Mouse (Mus musculus): ENCODE data around the gene Ripk1. TPM values are rescaled to one million over a fixed set of nuclear protein-coding genes. Genes with fewer than 3 reads are reported as not detected.
A peak's percentile ranks its signal among the peaks of the same experiment; 100 is the strongest.

Gene Ripk1
- 1 to 10 TPM; 6.0 to 7.6 TPM for total RNA-seq (2021)

DNA sequence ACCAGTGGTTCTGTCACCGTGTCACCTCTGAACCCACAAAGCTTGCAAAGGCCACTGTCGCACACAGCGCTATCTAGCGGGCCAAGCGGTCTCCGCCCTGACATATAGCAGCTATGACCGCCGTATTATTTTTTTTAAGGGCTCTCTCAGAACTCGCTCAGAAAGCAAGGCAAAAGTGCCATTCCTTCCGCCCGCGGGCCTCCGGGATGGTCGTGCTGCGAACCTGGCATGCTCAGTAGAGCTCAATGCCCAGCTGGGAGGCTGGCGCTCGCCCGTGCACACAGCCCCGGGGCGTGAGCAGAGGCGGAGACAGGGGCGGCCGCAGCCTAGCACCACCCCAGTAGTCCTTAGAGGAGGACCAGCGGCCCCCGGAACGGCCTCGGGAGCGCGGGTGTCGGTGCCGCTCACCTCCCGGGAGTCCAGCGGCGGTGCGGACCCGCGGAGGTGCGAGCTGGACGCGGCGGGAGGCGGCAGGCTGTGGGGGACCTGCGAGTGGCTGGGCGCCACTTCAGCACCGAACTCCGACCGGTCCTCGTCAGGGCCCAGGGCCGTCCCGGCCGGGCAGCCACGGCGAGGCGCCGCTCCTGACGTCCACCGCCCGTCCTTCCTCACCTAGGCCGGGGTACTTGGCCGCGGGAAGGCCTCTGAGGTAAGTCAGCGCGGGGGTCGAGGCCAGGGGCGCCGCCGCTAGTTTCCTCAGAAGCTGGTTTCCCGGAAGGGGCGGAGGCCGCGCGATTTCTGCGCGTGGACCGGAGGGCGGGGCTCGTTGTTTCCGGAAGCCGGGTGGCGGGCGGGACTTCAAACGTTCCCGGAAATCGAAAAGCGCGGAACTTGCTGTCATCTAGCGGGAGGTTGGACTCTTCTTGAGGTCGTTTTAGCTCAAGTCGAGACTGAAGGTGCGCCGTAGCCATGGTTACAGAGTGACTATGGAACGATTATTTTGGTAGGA, at the start of gene Ripk1, which contains the start of gene Serpinb6a:
Gene Ripk1 (plus strand): TSS at position 306 of the 949 bp plus-strand sequence.
Gene Serpinb6a (minus strand): TSS at position 737 of the 949 bp plus-strand sequence.
- peak; percentile 89 to 91 for DNase-seq

DNA sequence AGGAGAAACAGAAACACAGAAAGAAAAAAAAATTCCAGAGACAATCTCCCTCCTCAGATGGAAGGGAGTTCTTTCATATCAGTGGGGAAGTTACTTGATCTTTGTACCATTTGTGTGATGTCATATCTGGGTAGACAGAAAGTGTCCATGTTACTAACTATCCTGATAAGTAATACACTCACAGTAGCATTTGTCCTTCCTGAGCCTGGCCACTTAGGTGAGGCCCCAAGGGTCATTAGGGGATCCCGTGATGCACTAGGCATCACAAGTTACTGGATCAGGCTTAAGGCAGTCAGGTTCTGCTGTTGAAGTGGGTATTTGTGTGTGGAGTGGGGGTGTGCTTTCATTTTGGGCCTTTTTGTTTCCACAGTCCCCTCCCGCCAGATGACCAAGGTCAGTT, 49.2 kb upstream of the Ripk1 start:
- no peak for DNase-seq

DNA sequence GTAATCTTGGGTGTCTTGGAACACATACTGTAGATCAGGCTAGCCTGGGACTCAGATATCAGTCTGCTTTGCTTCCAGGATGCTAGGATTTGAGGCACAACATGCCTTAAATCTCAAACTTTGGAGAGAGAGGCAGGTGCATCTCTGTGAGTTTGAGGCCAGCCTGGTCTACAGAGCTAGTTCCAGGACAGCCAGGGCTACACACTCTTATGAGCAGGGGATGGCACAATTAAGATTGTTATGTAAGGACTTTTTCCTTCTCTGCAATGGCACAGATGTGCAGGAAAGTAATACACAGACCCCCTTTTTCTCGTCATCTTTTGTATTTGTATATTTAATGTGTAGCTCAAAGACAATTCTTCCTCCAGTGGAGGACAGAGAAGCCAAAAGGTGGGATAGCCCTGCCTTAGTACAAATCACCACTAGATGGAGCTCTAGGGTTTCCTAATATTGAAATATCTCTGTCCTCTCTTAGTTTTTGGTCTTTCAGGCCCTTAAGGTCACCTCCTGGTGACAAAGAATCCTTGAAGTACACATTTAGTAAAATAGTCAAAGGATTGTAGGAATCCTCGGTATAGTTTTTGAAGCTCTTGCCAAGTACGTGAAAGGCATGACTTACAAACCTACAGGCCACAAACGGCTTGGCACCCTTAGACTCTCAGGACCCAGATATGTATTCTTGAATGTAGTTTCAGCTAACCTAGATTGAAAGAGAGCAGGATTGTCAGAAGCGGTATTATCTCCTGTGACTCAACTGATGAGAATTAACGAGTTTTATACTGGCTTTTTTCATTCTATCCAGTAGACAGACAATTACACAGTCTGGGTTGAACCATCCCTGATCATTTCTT, 45.4 kb upstream of the Ripk1 start:
- DNase-seq = no peak

DNA sequence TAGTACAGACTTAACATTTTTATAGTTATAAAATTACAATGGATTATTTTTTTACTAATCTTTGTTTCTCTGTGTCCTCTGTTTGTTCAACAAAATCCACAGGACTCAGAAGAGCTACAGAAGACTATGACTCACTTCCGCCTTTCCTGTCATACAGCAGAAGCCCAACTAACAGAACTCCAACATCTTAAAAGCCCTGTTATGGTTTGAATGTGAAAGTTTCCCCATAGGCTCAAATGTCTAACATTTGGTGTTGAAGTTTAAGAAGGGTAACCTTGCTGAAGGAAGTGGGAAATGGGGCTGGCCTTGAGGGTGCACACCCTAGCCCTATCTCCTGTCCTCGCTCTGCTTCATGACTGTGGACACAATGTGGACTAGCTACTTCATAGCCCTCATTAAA, 42.4 kb upstream of the Ripk1 start:
- no peak for DNase-seq

DNA sequence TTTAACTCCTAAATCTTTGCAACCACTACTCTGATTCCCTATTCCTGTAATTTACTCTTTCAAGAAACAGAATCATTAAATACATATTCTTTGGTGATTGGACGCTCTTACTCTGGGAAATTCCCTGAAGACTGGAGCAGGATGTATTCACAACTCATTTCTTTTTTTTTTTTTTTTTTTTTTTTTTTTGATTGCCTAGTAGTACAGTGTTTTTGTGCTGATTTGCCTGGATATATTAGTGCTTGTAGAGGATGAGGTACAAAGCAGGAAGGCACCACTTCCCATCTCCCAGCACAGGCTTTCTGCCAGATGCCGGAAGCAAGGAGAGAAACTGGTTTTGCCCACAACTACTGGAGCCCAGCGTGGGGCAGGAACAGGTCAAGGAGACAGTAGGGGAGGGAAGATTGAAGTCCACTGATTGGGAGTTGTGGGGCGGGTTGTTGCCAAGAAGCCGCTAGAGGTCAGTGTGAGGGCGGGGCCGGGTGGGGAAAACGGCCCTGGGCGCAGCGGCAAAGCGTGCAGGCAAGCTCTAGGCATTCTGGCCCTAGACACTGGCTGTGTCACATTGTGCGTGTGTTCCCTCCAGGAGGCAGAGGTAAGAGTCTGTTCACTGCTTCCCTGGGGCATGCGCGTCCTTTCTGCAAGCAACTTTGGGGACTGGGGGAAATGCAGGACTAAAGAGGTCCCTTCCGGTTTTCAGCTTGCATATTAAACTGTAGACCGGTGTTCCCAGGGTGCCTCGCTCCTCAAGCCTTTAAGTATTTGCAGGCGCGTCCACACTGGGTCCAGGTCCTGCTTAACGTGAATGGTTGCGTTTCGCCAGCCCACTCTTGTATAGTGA, 37.7 kb upstream of the Ripk1 start, which contains the start of gene Nqo2:
Gene Nqo2 (plus strand): TSS at position 482 of the 841 bp plus-strand sequence.
- peak; percentile 45 to 58 for DNase-seq

DNA sequence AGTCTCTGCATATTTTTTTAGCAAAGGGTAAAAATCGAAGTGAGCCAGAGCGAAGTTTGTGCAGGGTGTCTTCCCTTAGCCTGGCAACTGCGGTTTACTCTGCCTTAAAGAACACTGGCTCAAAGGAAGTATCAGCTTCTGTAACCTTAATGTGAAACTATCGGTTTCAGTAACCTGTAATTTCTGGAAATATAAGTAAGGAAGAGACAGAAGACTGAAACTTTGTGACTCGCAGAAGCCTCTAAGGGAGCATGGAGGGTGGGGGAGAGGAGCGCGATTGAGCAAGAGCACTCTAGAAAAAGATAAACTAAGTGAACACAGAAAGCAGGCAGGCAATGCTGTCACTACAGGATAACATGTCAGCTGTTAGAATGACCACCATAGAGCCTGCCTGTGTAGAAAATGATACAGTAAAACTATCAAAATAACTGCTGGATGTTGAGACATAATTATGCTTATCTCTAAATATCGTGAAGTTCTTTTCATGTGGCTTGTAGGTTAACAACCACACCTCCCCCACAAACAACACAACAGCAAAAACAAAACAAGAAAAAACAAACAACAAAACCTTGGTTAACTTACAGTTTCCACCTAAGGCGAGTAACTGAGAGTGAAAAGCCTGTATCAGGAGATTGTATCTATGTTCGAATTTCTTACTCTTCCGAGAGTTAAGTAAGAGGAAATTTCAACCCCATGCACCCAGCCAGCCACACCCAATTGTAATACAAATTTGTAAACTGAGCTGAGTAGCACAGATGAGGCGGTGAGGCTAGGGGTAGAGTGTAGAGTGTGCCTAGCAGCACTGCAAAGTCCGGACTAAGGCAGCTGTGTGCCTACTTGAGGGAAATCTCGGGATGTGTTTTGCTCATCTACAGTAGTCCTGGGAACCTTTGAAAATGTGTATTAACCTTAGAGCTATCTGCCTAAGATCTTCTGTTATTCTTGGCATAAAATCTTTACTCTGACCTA, 36.8 kb upstream of the Ripk1 start:
- DNase-seq = no peak

DNA sequence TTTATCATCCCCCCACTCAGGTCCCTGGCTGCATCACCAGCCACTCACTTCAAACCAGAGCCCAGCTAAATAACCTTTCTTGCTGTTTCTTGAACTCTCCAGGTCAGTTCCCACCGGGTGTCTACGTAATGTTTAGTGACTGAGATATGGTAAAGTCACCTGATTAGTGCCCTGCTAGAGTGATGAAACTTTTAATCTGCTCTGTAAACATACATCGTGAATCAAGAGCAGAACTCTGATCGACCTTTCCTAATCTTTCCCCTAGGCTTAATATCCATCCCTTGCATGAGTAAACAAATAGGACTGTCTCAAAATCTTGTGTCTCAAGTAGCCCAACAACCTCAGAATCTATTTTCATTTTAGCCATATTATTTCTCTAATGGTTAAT, 36.1 kb upstream of the Ripk1 start:
- no peak for DNase-seq

DNA sequence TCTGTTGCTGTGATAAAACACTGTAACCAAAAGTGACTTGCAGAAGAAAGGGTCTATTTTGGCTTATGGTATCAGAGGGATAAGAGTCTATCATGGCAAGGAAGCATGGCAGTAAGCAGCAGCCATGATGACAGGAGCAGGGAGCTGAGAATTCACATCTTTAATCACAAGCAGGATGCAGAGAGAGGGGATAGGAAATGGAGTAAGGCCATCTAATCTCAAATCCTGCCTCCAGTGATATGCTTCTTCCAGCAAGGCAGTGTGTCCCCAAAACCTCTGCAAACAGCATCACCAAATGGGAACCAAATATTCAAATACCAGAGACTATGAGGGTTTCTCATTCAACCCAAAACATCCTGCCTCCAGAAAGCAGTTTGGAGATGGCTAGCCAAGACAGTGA, 35.6 kb upstream of the Ripk1 start:
- no peak for DNase-seq

DNA sequence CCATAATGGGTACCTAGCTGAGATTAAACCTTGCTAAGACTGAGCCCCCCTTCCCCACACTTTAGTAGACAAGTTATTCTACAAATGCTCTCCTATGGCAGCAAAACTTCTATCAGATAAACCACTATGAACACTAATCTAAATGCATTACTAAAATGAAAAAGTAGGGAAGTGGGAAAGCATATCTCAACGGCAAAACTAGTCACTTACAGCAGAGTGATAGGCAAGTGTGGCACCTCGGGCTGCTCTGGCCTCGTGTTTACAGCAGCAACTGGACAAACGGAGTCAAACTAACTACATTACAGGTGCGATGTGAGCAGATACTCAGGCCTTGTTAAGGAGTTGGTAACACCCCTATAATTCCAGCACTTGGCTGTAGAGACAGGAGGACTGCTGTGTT, 12.5 kb upstream of the Ripk1 start:
- no peak for DNase-seq

DNA sequence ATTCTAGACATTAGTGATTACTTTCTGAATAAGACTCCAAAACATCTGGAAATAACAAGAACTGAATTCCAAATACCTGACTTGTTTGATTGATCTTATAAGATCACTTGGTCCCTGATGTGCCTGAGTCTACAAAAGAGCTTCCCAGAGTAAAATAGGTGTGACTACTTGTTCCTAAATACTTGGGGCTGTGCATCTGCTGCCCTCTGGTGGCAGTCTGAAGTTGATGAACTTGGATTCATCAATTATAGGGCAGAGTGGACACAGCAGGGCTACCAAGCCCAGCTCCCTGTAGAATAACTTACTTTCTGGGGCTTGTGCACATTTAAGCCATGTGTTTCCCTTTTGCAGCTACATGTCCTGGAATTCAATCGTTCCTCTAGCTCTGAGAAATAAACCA, 7.0 kb upstream of the Ripk1 start:
- peak; percentile 37 to 58 for DNase-seq

DNA sequence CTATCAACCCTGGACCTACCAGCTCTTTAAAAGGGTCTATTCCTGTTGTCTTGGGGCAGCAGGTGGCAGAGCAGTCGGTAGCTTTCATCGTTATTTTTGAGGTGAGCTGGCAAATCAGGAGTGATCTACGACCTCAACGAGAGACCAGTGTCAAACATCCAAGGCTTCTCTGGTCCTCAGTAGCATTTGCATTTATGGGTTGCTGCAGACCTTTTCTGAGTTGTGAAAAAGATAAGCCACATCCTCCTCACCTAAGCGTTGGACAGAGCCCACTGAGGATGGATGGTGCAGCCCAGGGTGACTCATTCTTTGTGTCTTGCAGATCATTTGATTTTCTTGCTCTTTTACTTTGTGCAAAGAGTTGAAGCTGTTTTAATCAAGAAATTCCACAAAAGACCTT, 895 bp downstream of the Ripk1 start:
- DNase-seq = no peak

DNA sequence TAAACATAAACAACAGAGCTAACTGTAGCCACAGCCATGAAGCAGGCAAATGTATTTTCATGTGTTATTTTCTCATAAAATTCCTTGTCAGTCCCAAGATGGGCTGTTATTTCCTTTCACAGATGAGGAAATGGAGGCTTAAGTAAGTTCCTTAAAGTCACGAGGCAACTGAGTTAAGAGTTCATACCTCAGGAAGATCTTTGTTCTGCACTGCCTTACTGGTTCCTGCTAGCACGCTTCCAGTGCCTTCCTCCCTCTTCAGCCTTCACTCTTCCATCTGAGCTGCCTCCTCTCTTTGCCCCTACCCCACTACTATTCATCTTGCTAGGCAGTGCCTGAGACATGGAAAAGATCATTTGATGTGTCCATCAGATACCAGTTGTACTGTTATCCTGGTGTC, 5.1 kb downstream of the Ripk1 start:
- no peak for DNase-seq

DNA sequence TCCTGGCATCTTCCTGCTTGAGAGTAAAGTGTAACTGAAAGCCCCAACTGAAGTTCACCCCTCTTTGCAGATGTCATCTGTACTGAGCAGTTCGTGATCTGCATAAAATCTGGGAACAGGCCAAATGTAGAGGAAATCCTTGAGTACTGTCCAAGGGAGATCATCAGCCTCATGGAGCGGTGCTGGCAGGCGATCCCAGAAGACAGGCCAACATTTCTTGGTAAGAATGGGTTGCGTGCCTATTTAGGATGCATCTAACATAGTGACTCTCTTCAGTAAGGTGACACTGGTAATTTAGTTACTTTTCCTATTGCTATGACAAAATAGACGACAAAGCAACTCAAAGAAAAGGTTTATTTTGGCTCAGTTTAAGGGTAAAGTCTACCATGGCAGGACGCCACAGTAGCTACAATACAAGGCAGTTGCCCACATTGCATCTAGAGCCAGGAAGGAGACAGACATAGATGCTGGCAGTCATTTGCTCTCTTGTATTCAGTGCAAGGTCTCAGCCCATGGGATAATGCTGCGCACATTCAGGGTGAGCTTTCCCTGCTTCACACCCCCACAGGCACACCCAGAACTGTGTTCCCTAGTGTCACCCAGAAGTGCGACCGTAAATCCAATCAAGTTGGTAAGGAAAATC, 14.9 kb downstream of the Ripk1 start:
- DNase-seq = no peak

DNA sequence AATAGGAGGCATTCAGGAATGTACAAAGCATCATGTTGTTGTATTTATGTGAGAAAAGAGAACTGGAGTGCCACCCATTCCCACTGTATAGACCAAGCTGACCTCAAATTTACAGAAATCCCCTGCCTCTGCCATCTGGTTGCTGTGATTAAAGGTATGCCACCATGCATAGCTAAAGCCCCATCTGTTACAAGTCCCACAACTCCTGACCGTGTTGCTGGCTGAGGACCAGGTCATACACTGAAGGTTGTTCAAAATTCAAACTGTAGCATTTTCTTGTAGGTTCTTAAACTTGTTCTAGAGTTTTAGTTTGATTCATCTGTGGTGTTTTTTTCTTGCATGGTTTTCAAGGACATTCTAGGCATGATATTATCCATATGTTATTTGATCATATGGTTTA, 16.4 kb downstream of the Ripk1 start:
- DNase-seq = no peak

DNA sequence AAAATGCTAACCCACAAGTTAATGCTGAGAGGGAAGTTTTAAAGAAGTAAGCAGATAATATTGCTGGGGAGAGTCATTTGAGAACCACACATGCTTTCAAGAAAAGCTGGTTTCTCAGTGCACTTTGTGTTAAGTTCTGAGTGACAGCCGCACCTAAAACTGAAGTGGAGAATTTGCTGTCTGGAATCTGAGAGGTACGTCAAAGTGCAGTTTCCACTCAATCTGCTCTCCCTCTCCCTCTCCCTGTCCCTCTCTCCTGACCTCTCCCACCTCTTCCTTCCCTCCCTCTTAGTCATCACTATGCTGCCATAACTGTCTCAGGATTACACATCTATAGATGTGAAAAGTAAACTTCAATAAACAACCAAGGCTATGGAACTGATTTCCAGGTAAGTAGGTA, 19.8 kb downstream of the Ripk1 start:
- no peak for DNase-seq

DNA sequence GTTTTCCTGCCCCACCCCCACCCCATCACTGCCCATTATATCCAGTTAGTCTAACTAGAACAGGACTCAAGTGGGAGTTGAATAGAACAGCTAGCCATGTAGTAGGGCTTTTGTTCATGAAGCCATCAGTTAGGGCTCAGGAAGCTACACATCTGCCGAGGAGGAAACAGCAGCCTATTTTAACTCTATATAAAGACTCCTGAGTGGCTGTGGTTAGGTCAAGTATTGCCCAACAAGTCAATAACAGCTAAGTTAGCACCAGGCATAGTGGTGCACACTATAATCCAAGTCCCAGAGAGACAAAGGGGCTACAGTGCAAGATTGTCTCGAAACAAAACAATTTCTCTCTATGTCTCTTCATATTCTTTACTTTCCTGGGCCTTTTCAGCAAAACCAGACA, 29.9 kb downstream of the Ripk1 start:
- no peak for DNase-seq

DNA sequence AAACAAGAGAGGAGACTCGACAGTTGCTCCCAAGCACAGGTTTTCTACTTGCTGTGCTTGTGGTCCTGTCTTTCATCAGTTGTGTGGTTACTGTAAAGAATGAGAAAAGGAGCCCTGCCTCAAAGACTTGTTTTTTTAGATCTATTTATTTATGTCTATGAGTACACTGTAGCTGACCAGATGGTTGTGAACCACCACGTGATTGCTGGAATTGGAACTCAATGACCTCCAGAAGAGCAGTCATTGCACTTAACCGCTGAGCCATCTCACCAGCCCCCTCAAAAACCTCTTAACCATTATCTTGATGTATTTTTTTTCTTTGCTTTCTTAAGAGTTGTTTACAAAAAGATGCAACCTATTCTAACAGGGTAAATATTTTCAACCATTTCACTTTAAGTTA, 33.3 kb downstream of the Ripk1 start:
- DNase-seq = no peak

DNA sequence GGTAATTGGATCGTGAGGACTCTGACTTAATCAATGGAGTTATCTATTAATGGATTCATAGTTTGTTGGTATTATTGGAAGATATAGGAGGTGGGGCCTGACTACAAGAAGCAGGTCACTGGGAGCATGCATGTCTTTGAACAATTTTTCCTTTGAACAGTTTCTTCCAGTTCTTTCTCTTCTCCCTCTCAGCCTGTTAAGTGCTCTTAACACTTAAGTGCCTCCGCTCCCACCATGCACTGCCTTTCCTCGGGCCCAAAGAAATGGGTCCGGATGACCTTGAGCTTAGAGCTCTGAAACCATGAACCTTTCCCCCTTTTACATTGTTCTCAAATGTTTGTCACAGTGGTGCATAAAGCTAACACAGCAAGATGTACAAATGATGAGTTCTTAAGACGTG, 34.6 kb downstream of the Ripk1 start:
- DNase-seq = no peak

DNA sequence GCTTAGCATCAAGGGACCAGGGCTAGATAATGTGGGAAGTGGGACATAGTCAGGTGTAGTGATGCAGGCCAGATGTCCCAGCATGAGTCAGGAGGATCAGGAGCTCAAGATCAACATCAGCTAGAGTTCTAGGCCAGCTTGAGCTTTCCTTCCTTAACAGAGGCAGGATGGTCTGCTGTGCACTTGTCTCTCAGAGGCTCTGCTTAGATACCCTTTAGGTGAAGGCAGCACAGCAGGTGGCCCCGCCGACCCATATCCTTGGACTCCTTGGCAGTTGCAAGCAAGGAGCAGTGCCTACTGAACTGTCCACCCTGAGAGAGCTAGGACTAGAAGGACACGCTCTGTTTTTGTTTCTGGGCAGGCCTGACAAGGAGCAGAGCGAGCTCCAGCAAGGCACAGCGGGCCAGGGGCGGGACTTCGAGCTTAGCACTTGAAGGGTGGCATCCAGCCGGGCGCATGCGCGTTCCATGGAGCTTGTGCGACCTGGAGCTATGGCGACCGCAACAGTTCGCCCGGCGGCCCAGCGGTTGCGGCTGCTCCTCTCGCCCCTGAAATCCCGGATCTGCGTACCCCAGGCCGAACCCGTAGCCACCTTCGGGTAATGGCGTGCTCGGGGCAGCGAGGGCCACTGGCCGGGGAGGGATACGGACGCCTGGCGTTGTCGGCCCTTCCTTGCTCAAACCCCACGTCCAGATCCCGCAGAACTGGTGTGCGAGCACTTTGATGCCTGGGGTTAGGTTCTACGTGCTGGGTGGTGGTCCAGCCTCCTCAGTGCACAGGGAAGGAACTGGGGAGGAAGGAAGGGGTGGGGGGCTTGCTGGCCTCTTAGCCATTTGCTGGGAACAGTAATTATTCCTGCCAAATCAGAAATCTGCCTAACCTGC, 35.3 kb downstream of the Ripk1 start, which contains the start of gene Bphl:
Gene Bphl (plus strand): TSS at position 426 of the 884 bp plus-strand sequence.
- peak; percentile 92 for DNase-seq

Measured in layer of hippocampus, postnatal 36 days (tissue).